Mouse (Mus musculus): ENCODE measurements around the gene Chmp2a.

Gene Chmp2a

GRCm38 (mm10) chr7:12998053-12998452, 36.6 kb downstream of the Chmp2a start, which contains the start of gene Slc27a5:
Gene Slc27a5, minus strand, starts transcription at chr7:12998192.
- DNase-seq, result no peak

GRCm38 (mm10) chr7:12997230-12997629, 37.4 kb downstream of the Chmp2a start:
- no peak for DNase-seq

GRCm38 (mm10) chr7:12995862-12996261, 38.7 kb downstream of the Chmp2a start:
- no peak for DNase-seq

- no peak for DNase-seq
These were observed 41.5 kb downstream of the Chmp2a start for GRCm38 (mm10) chr7:12993148-12993547.

- no peak for DNase-seq
These were observed 42.4 kb downstream of the Chmp2a start for GRCm38 (mm10) chr7:12992222-12992621.

GRCm38 (mm10) chr7:12987409-12988189, 47.0 kb downstream of the Chmp2a start:
- DNase-seq, result no peak

- no peak for DNase-seq
These were observed 47.7 kb downstream of the Chmp2a start for GRCm38 (mm10) chr7:12986906-12987305.

- no peak for DNase-seq
These were observed 48.9 kb downstream of the Chmp2a start for GRCm38 (mm10) chr7:12985724-12986123.

All from kidney, postnatal 14 days (tissue).